Mouse (Mus musculus): Measurements from ENCODE around the gene Ets2. TPM values are rescaled to one million over a fixed set of nuclear protein-coding genes. Genes with fewer than 3 reads are reported as not detected.

Gene Ets2
- total RNA-seq (2023) = 366 TPM

DNA sequence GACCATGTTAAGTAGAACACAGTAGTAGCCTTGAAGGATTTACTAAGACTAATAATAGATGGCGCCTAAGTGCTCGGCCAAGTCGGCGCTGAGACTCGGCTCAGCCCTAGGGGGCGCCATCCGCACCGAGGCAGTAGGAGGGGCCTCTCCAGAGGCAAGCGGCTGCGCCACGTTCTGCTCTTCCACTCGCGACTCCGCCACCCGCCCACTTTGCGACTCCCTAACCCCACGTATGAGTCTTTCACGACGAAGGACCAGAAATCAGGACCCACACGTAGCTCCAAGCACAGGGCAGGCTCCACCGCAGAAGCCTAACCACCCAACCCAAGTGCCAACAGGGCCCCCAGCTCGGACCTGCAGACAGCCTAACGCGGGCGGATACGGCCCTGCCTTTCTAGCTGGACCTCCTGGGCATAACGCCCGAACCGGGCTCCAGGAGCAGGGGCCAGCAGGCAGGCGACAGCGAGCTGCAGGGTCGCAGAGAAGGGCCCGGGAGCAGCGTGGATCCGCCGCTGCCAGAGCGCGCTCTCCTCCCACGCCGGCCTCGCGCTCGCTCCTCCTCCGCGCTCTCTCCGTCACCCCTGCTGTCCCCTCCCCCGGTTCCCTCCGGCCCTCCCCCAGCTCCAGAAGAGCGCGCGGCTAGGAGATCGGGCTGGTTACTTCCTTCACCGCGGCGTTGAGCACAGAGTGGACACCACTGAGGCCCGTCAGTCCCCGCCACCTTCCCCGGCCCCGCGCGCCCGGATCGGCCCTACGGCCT is at the start of gene Ets2:
Ets2 (plus strand) TSS at position 274 of the 760 bp plus-strand sequence.

Other genes starting within 250 kb of the Ets2 start
- 0.30 TPM for gene Erg, start 115.5 kb upstream of the Ets2 start, total RNA-seq (2023)

Data from CD4-positive naive resting alpha-beta T cell, adult 57 days (primary cell).